Mouse (Mus musculus) embryonic facial prominence, embryonic 11.5 days (tissue): ENCODE measurements around the gene Cstf2. TPM values are rescaled to one million over a fixed set of nuclear protein-coding genes. Genes with fewer than 3 reads are reported as not detected.
A peak's percentile ranks its signal among the peaks of the same experiment; 100 is the strongest.

ENCODE experiments used
- ATAC-seq: fragments of 200-750 bp; cut with Nextera tagmentation; replicated peaks from 2 replicates; pipeline ENCODE4 v1.8.0; 2017; ENCODE audit warnings: low read depth; ENCODE audit not compliant: insufficient number of reproducible peaks, low FRiP score, low TSS enrichment
- DNase-seq: peaks from one replicate; pipeline ENCODE4 v3.0.0-alpha.2; 2015; ENCODE audit warnings: low spot score
- H3K27ac ChIP-seq: fragments of 300-500 bp; sonication (generic); replicated peaks from 2 replicates; pipeline ENCODE4 v1.5.1; 2014; ENCODE audit warnings: mild to moderate bottlenecking, low read depth, low read length, control low read depth
- H3K27me3 ChIP-seq: fragments of 300-500 bp; sonication (generic); 2 replicates; pipeline ENCODE4 v1.6.1; 2014; ENCODE audit warnings: mild to moderate bottlenecking, low read length, moderate library complexity, mixed read lengths; ENCODE audit not compliant: control insufficient read depth, insufficient read depth
- H3K36me3 ChIP-seq: fragments of 300-500 bp; sonication (generic); replicated peaks from 2 replicates; pipeline ENCODE4 v1.6.1; 2014; ENCODE audit warnings: low read depth, mild to moderate bottlenecking, low read length, moderate library complexity, mixed read lengths; ENCODE audit not compliant: control insufficient read depth, insufficient read depth
- H3K4me1 ChIP-seq: fragments of 300-500 bp; sonication (generic); 2 replicates; pipeline ENCODE4 v1.6.1; 2014; ENCODE audit warnings: low read length, mixed read lengths; ENCODE audit not compliant: control insufficient read depth, insufficient read depth
- H3K4me2 ChIP-seq: fragments of 300-500 bp; sonication (generic); 2 replicates; pipeline ENCODE4 v1.6.1; 2014; ENCODE audit warnings: low read depth, mild to moderate bottlenecking, control low read depth, low read length, moderate library complexity
- H3K4me3 ChIP-seq: fragments of 300-500 bp; sonication (generic); 2 replicates; pipeline ENCODE4 v1.5.1; 2014; ENCODE audit warnings: low read depth, low read length, control low read depth
- H3K9ac ChIP-seq: fragments of 300-500 bp; sonication (generic); replicated peaks from 2 replicates; pipeline ENCODE4 v1.6.1; 2014; ENCODE audit warnings: mild to moderate bottlenecking, control low read depth, low read length
- H3K9me3 ChIP-seq: fragments of 300-500 bp; sonication (generic); replicated peaks from 2 replicates; pipeline ENCODE4 v1.6.1; 2016; ENCODE audit warnings: mild to moderate bottlenecking, low read length, inconsistent platforms, mixed read lengths; ENCODE audit not compliant: control insufficient read depth
- WGBS: fragments of 180-500 bp; shearing (Covaris S2); extraction: QIAGEN DNeasy Blood & Tissue Kit; methylation state at CpG from one replicate; pipeline ENCODE4 v1.1.7; 2014; 5-methylcytosine and 5-hydroxymethylcytosine counted together
- polyA plus RNA-seq: library from polyadenylated mRNA; unstranded; fragments of >200 nt; fragmentation: Nextera tagmentation; extraction: Ambion mirVana; gene quantifications from 2 replicates; pipeline ENCODE4 v1.2.1, GENCODE M21; 2014

Cstf2 gene
- 69.1 TPM in 2 replicates for polyA plus RNA-seq

- Histone ChIP-seq H3K9ac (peak within 1 kb of the TSS; percentile 81), H3K27me3 (no peaks in the 10 kb centered on the region), H3K9me3 (no peaks in the 10 kb centered on the region), H3K36me3 (no peaks in the 10 kb centered on the region), H3K4me2 (peak within 1 kb of the TSS; percentile 39), H3K4me3 (peak within 1 kb of the TSS; percentile 56), H3K27ac (peak within 1 kb of the TSS; percentile 79), H3K4me1 (no peaks in the 10 kb centered on the region)
- peak; percentile 95 for ATAC-seq
- 19% methylated on average over 54 of the region's 77 CpGs for WGBS
- DNase-seq = peak; percentile 88
Measured at GRCm38 (mm10) chrX:134058987-134059712, at the start of gene Cstf2. Cstf2 (plus strand) TSS chrX:134059187.

- no peaks in the 10 kb centered on the region for H3K36me3 ChIP-seq
- no peak overlapping the region for H3K27ac ChIP-seq
- no peaks in the 10 kb centered on the region for H3K4me1 ChIP-seq
- 10% methylated on average over 9 of the region's 9 CpGs for WGBS
- no peaks in the 10 kb centered on the region for H3K9me3 ChIP-seq
- DNase-seq = peak; percentile 75
- no peaks in the 10 kb centered on the region for H3K27me3 ChIP-seq
- H3K4me2 ChIP-seq = no peak overlapping the region
- ATAC-seq = no peak
- no peak overlapping the region for H3K9ac ChIP-seq
- H3K4me3 ChIP-seq = no peak overlapping the region
Measured at GRCm38 (mm10) chrX:134019005-134019404, 40.0 kb upstream of the Cstf2 start.

GRCm38 (mm10) chrX:134020664-134021063 is 38.3 kb upstream of the Cstf2 start:
- H3K27ac ChIP-seq = no peak overlapping the region
- H3K9me3 ChIP-seq = no peaks in the 10 kb centered on the region
- H3K36me3 ChIP-seq = no peaks in the 10 kb centered on the region
- H3K27me3 ChIP-seq = no peaks in the 10 kb centered on the region
- DNase-seq (no peak), ATAC-seq (no peak)
- H3K4me1 ChIP-seq = no peaks in the 10 kb centered on the region
- no peak overlapping the region for H3K4me2 ChIP-seq
- 44% methylated on average over 5 of the region's 5 CpGs for WGBS
- no peak overlapping the region for H3K4me3 ChIP-seq
- no peak overlapping the region for H3K9ac ChIP-seq

- no peak for ATAC-seq
- H3K27ac ChIP-seq = no peak overlapping the region
- DNase-seq = no peak
Measured at GRCm38 (mm10) chrX:134048994-134049393, 10.0 kb upstream of the Cstf2 start.

GRCm38 (mm10) chrX:134056897-134057296 is 2.1 kb upstream of the Cstf2 start:
- Histone ChIP-seq H3K9me3 (no peaks in the 10 kb centered on the region), H3K27me3 (no peaks in the 10 kb centered on the region), H3K4me1 (no peaks in the 10 kb centered on the region), H3K36me3 (no peaks in the 10 kb centered on the region), H3K4me2 (no peak overlapping the region), H3K27ac (no peak overlapping the region), H3K9ac (no peak overlapping the region), H3K4me3 (no peak overlapping the region)
- 95% methylated on average over 2 of the region's 2 CpGs for WGBS
- DNase-seq (no peak), ATAC-seq (no peak)

More at GRCm38 (mm10) chrX:134048994-134049393, 10.0 kb upstream of the Cstf2 start:
- no peak overlapping the region for H3K4me2 ChIP-seq
- H3K4me1 ChIP-seq = no peaks in the 10 kb centered on the region
- H3K9me3 ChIP-seq = no peaks in the 10 kb centered on the region
- no peaks in the 10 kb centered on the region for H3K36me3 ChIP-seq
- H3K4me3 ChIP-seq = no peak overlapping the region
- no peaks in the 10 kb centered on the region for H3K27me3 ChIP-seq
- no peak overlapping the region for H3K9ac ChIP-seq
- 63% methylated on average over 1 of the region's 1 CpGs for WGBS

- no peak for ATAC-seq
- 76% methylated on average over 14 of the region's 14 CpGs for WGBS
- DNase-seq = no peak
- no peaks in the 10 kb centered on the region for H3K4me1 ChIP-seq
- no peaks in the 10 kb centered on the region for H3K9me3 ChIP-seq
- H3K4me3 ChIP-seq = peak overlapping the region; percentile 56
- no peaks in the 10 kb centered on the region for H3K27me3 ChIP-seq
- H3K4me2 ChIP-seq = no peak overlapping the region
- H3K9ac ChIP-seq = no peak overlapping the region
- no peak overlapping the region for H3K27ac ChIP-seq
- no peaks in the 10 kb centered on the region for H3K36me3 ChIP-seq
Measured at GRCm38 (mm10) chrX:134058040-134058875, 729 bp upstream of the Cstf2 start.

- H3K9me3 ChIP-seq = no peaks in the 10 kb centered on the region
- peak overlapping the region; percentile 81 for H3K9ac ChIP-seq
- DNase-seq = peak; percentile 31
- H3K27ac ChIP-seq = peak overlapping the region; percentile 79
- no peaks in the 10 kb centered on the region for H3K27me3 ChIP-seq
- peak overlapping the region; percentile 56 for H3K4me3 ChIP-seq
- no peaks in the 10 kb centered on the region for H3K36me3 ChIP-seq
- no peaks in the 10 kb centered on the region for H3K4me1 ChIP-seq
- WGBS = 18% methylated on average over 10 of the region's 10 CpGs
- no peak for ATAC-seq
- H3K4me2 ChIP-seq = peak overlapping the region; percentile 39
Measured at GRCm38 (mm10) chrX:134059764-134060163, 777 bp downstream of the Cstf2 start.

- Histone ChIP-seq H3K4me2 (no peak overlapping the region), H3K27me3 (no peaks in the 10 kb centered on the region), H3K9ac (no peak overlapping the region), H3K36me3 (no peaks in the 10 kb centered on the region; the same call in 1 of the 2 replicates), H3K4me1 (no peaks in the 10 kb centered on the region), H3K9me3 (no peaks in the 10 kb centered on the region), H3K4me3 (no peak overlapping the region), H3K27ac (no peak overlapping the region)
- no peak for DNase-seq
- 63% methylated on average over 1 of the region's 1 CpGs for WGBS
- ATAC-seq = no peak
Measured at GRCm38 (mm10) chrX:134085453-134085852, 26.5 kb downstream of the Cstf2 start.
